20 mouse cellular contexts compared by ENCODE assay signal in the genomic region with DNA sequence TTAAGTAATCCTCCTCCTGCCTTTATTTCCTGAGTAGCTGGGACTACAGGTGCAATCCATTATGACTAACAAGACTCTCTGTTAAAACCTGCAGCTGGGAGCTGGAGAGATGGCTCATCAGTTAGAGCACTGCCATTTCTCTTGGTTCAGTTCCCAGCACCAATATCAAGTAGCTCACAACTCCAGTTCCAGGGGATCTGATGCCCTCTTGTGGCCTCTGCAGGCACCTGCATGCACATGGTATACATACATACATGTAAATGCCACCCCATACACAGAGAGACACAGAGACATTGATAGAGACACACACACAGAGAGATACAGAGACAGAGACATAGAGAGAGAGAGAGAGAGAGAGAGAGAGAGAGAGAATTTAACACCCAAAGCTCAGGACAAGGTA. TPM values are rescaled to one million over a fixed set of nuclear protein-coding genes. Genes with fewer than 3 reads are reported as not detected.
DNase-seq lines count a peak whose midpoint lies in the region; ATAC-seq and TF ChIP-seq lines count a peak whose summit lies in the region.
"Had no signal": no experiment of that assay in that cellular context is flagged by ENCODE, and none has a peak within 500 bp of the region (broad histone marks: within the 10 kb centered on the region; RNA-seq: fewer than 3 reads in every experiment).

No protein-coding gene starts in this region.

- H3K4me2 ChIP-seq in forebrain, postnatal 0 days (ENCODE audit: low read depth): no peak overlapping the region
- H3K4me2 ChIP-seq: embryonic facial prominence, embryonic 12.5 days; forebrain, embryonic 15.5 days had no signal

- H3K4me3 ChIP-seq in forebrain, postnatal 0 days (ENCODE audit: low read depth, low read length): no peak overlapping the region
- H3K4me3 ChIP-seq in forebrain, embryonic 10.5 days: no peak overlapping the region
- H3K4me3 ChIP-seq in left cerebral cortex, adult 2 months: no peak overlapping the region
- H3K4me3 ChIP-seq: embryonic facial prominence, embryonic 12.5 days; erythroblast, embryonic 14.5 days; forebrain, embryonic 15.5 days; heart, embryonic 10.5 days had no signal

- ATAC-seq in forebrain, postnatal 0 days: no peak
- no peak for ATAC-seq in activated CD4-positive, CD25-positive, alpha-beta regulatory T cell, adult 4 months
- ATAC-seq: forebrain, embryonic 15.5 days; inflammation-experienced regulatory T-cells, adult 6 months had no signal

- no peak overlapping the region for H3K27ac ChIP-seq in forebrain, postnatal 0 days (ENCODE audit: low read depth, low read length)
- H3K27ac ChIP-seq in forebrain, embryonic 10.5 days: no peak overlapping the region
- H3K27ac ChIP-seq in left cerebral cortex, adult 2 months: no peak overlapping the region
- H3K27ac ChIP-seq: embryonic facial prominence, embryonic 12.5 days; forebrain, embryonic 15.5 days; heart, embryonic 10.5 days had no signal

- TF ChIP-seq CTCF in forebrain, postnatal 0 days (IDR thresholded peaks at IDR 0.05; ENCODE audit: low read depth): peak; percentile 24
- TF ChIP-seq CTCF in left cerebral cortex, adult 2 months (IDR thresholded peaks at IDR 0.05): peak; percentile 20

- intact Hi-C loops in left cerebral cortex, adult 2 months (cut with DNase I): no loop called here
- intact Hi-C loops in left cerebral cortex, postnatal 14 days (cut with DNase I): no loop called here

- no peaks in the 10 kb centered on the region for H3K4me1 ChIP-seq in forebrain, postnatal 0 days (ENCODE audit: insufficient read depth)
- H3K4me1 ChIP-seq in forebrain, embryonic 10.5 days: no peaks in the 10 kb centered on the region
- H3K4me1 ChIP-seq: embryonic facial prominence, embryonic 12.5 days; forebrain, embryonic 15.5 days; heart, embryonic 10.5 days had no signal

- no peaks in the 10 kb centered on the region for H3K27me3 ChIP-seq in forebrain, postnatal 0 days (ENCODE audit: insufficient read depth, low read length)
- H3K27me3 ChIP-seq in forebrain, embryonic 10.5 days (ENCODE audit: poor library complexity, severe bottlenecking): no peaks in the 10 kb centered on the region
- H3K27me3 ChIP-seq: embryonic facial prominence, embryonic 12.5 days; forebrain, embryonic 15.5 days had no signal

- no peak overlapping the region for H3K9ac ChIP-seq in forebrain, postnatal 0 days
- H3K9ac ChIP-seq: embryonic facial prominence, embryonic 12.5 days; forebrain, embryonic 15.5 days had no signal

- no peak for DNase-seq in forebrain, postnatal 0 days
- no peak for DNase-seq in forebrain, embryonic 10.5 days (ENCODE audit: extremely low spot score, low spot score)
- DNase-seq in left cerebral cortex, adult 2 months (ENCODE audit: extremely low spot score in 1 of 2, low spot score in 2 of 2): no peak
- no peak for DNase-seq in left cerebral cortex, postnatal 14 days (ENCODE audit: low spot score in 2 of 2)
- DNase-seq in A20 (ENCODE audit: low read depth, low spot score): peak; percentile 42
- peak; percentile 8 for DNase-seq in NIH3T3 (ENCODE audit: low read depth)
- DNase-seq in retina, embryonic 14.5 days (ENCODE audit: low spot score): no peak
- DNase-seq: adrenal gland, adult 2 months; cerebellum, adult 9-10 months; gastrocnemius, postnatal 36 days; kidney, postnatal 4 days; lung, adult 18-20 months; lung, postnatal 36 days had no signal

- no peaks in the 10 kb centered on the region for H3K36me3 ChIP-seq in forebrain, postnatal 0 days (ENCODE audit: insufficient read depth)
- no peaks in the 10 kb centered on the region for H3K36me3 ChIP-seq in forebrain, embryonic 10.5 days (replicated peaks)
- H3K36me3 ChIP-seq: embryonic facial prominence, embryonic 12.5 days; forebrain, embryonic 15.5 days; heart, embryonic 10.5 days had no signal

- H3K9me3 ChIP-seq in forebrain, postnatal 0 days (ENCODE audit: low read length): no peaks in the 10 kb centered on the region
- no peaks in the 10 kb centered on the region; the same call in 1 of the 2 replicates for H3K9me3 ChIP-seq in forebrain, embryonic 10.5 days
- H3K9me3 ChIP-seq: embryonic facial prominence, embryonic 12.5 days; forebrain, embryonic 15.5 days; heart, embryonic 10.5 days had no signal

RNA-seq across cellular contexts. Expression of gene Glp1r, which starts 49.3 kb away (rescaled TPM):
- total RNA-seq in forebrain, postnatal 0 days (2014; rRNA removed): 0.69 and 1.7 TPM in 2 replicates
- 0.19 and 0.34 TPM in 2 replicates for polyA plus RNA-seq in forebrain, postnatal 0 days (2015; fragmentation: Nextera tagmentation; extraction: Ambion mirVana)
- 0.05 TPM in 1 of 2 replicates, not detected in the other for polyA plus RNA-seq in forebrain, embryonic 10.5 days (2016; fragmentation: Nextera tagmentation; extraction: Ambion mirVana)
- 1 to 10 TPM in 1 of 2 experiments, under 1 TPM in 1; 0.86 to 2.1 TPM for total RNA-seq in left cerebral cortex, adult 2 months (2021)
- 1 to 10 TPM in 1 of 2 experiments, under 1 TPM in 1; 0.72 to 1.4 TPM for total RNA-seq in left cerebral cortex, postnatal 14 days (2021)
- polyA plus RNA-seq in activated CD4-positive, CD25-positive, alpha-beta regulatory T cell, adult 4 months (2017; shearing (Covaris generic)): under 1 TPM in 1 of 2 experiments, not detected in 1; 0.15 TPM
- total RNA-seq: gastrocnemius, postnatal 36 days; megakaryocyte-erythroid progenitor cell, adult 5-6 weeks had no signal
- polyA plus RNA-seq: embryonic facial prominence, embryonic 12.5 days; erythroblast, embryonic 14.5 days had no signal

Comparison
In these comparisons a context has a peak if more than half of its experiments do, and no peak if none do; other contexts are left out.
1. DNase-seq: peak in A20 (single experiment) and NIH3T3 (single experiment); none in forebrain, postnatal 0 days (single experiment), forebrain, embryonic 10.5 days (single experiment), left cerebral cortex, adult 2 months (0 of 2), left cerebral cortex, postnatal 14 days (0 of 2) and retina, embryonic 14.5 days (single experiment).